Mouse (Mus musculus) hindbrain, embryonic 12.5 days (tissue): ENCODE measurements at regions not wholly inside any gene's neighbourhood (a gene's known extent, or its start where the extent isn't known, plus 50 kb on each side); places are given as distances from the start of the nearest gene placed in this dataset.

ENCODE experiments used
- ATAC-seq: fragments of 200-750 bp; cut with Nextera tagmentation; 2 replicates; pipeline ENCODE4 v1.8.0; 2017; ENCODE audit warnings: moderate TSS enrichment; ENCODE audit not compliant: low FRiP score
- H3K27ac ChIP-seq: fragments of 300-500 bp; sonication (generic); 2 replicates; pipeline ENCODE4 v1.5.1; 2016; ENCODE audit warnings: mild to moderate bottlenecking
- H3K27me3 ChIP-seq: fragments of 300-500 bp; sonication (generic); 2 replicates; pipeline ENCODE4 v1.6.1; 2016; ENCODE audit warnings: mild to moderate bottlenecking
- H3K36me3 ChIP-seq: fragments of 300-500 bp; sonication (generic); 2 replicates; pipeline ENCODE4 v1.6.1; 2016; ENCODE audit warnings: mild to moderate bottlenecking
- H3K4me1 ChIP-seq: fragments of 300-500 bp; sonication (generic); 2 replicates; pipeline ENCODE4 v1.6.1; 2016
- H3K4me2 ChIP-seq: fragments of 300-500 bp; sonication (generic); replicated peaks from 2 replicates; pipeline ENCODE4 v1.6.1; 2016; ENCODE audit warnings: mild to moderate bottlenecking
- H3K4me3 ChIP-seq: fragments of 300-500 bp; sonication (generic); 2 replicates; pipeline ENCODE4 v1.5.1; 2016; ENCODE audit warnings: mild to moderate bottlenecking
- H3K9ac ChIP-seq: fragments of 300-500 bp; sonication (generic); 2 replicates; pipeline ENCODE4 v1.6.1; 2016; ENCODE audit warnings: mild to moderate bottlenecking, moderate library complexity
- H3K9me3 ChIP-seq: fragments of 300-500 bp; sonication (generic); replicated peaks from 2 replicates; pipeline ENCODE4 v1.6.1; 2016; ENCODE audit warnings: mild to moderate bottlenecking
- WGBS: fragments of 180-500 bp; shearing (Covaris S2); methylation state at CpG from one replicate; pipeline ENCODE4 v1.1.7; 2016; 5-methylcytosine and 5-hydroxymethylcytosine counted together

- H3K36me3 ChIP-seq: no peaks in the 10 kb centered on the region
- no peak overlapping the region for H3K27ac ChIP-seq
- H3K4me3 ChIP-seq: no peak overlapping the region
- no peak overlapping the region for H3K4me2 ChIP-seq
- no peak for ATAC-seq
- H3K9ac ChIP-seq: no peak overlapping the region
- no peaks in the 10 kb centered on the region for H3K9me3 ChIP-seq
- 90% methylated on average over 10 of the region's 10 CpGs for WGBS
- H3K4me1 ChIP-seq: no peaks in the 10 kb centered on the region
- no peaks in the 10 kb centered on the region for H3K27me3 ChIP-seq
These were observed 158.6 kb upstream of the 4930583I09Rik start for GRCm38 (mm10) chr17:64994483-64994882.

- Histone ChIP-seq H3K27me3 (no peaks in the 10 kb centered on the region), H3K4me1 (no peaks in the 10 kb centered on the region), H3K9me3 (no peaks in the 10 kb centered on the region), H3K9ac (no peak overlapping the region), H3K4me3 (no peak overlapping the region), H3K36me3 (no peaks in the 10 kb centered on the region), H3K4me2 (no peak overlapping the region), H3K27ac (no peak overlapping the region)
- no peak for ATAC-seq
- 52% methylated on average over 3 of the region's 3 CpGs for WGBS
These were observed 155.4 kb upstream of the 4930583I09Rik start for GRCm38 (mm10) chr17:64991262-64991661.

- Histone ChIP-seq H3K4me1 (no peaks in the 10 kb centered on the region), H3K27me3 (no peaks in the 10 kb centered on the region), H3K9me3 (no peaks in the 10 kb centered on the region), H3K27ac (no peak overlapping the region), H3K36me3 (no peaks in the 10 kb centered on the region), H3K4me3 (no peak overlapping the region), H3K9ac (no peak overlapping the region), H3K4me2 (no peak overlapping the region)
- 80% methylated on average over 14 of the region's 14 CpGs for WGBS
- no peak for ATAC-seq
These were observed 148.6 kb upstream of the 4930583I09Rik start for GRCm38 (mm10) chr17:64984276-64985011.

GRCm38 (mm10) chr17:64983480-64983879, 147.6 kb upstream of the 4930583I09Rik start:
- no peak overlapping the region for H3K27ac ChIP-seq
- no peak for ATAC-seq
- WGBS: 80% methylated on average over 2 of the region's 2 CpGs

GRCm38 (mm10) chr17:64964153-64964552, 128.3 kb upstream of the 4930583I09Rik start:
- 82% methylated on average over 4 of the region's 4 CpGs for WGBS
- no peak for ATAC-seq
- no peak overlapping the region for H3K27ac ChIP-seq
- H3K4me3 ChIP-seq: no peak overlapping the region
- no peaks in the 10 kb centered on the region for H3K9me3 ChIP-seq
- H3K4me1 ChIP-seq: no peaks in the 10 kb centered on the region
- H3K9ac ChIP-seq: no peak overlapping the region
- H3K4me2 ChIP-seq: no peak overlapping the region
- H3K27me3 ChIP-seq: no peaks in the 10 kb centered on the region
- H3K36me3 ChIP-seq: no peaks in the 10 kb centered on the region

More at GRCm38 (mm10) chr17:64983480-64983879, 147.6 kb upstream of the 4930583I09Rik start:
- H3K9ac ChIP-seq: no peak overlapping the region
- H3K4me1 ChIP-seq: no peaks in the 10 kb centered on the region
- H3K27me3 ChIP-seq: no peaks in the 10 kb centered on the region
- no peak overlapping the region for H3K4me3 ChIP-seq
- no peak overlapping the region for H3K4me2 ChIP-seq
- no peaks in the 10 kb centered on the region for H3K36me3 ChIP-seq
- no peaks in the 10 kb centered on the region for H3K9me3 ChIP-seq

- WGBS: 79% methylated on average over 2 of the region's 2 CpGs
These were observed 126.0 kb upstream of the 4930583I09Rik start for GRCm38 (mm10) chr17:64961887-64962286.

GRCm38 (mm10) chr17:64957495-64957894, 121.6 kb upstream of the 4930583I09Rik start:
- H3K4me1 ChIP-seq: no peaks in the 10 kb centered on the region
- no peak overlapping the region for H3K4me2 ChIP-seq
- no peaks in the 10 kb centered on the region for H3K27me3 ChIP-seq
- no peaks in the 10 kb centered on the region for H3K36me3 ChIP-seq
- H3K4me3 ChIP-seq: no peak overlapping the region
- WGBS: 54% methylated on average over 9 of the region's 9 CpGs
- ATAC-seq: no peak
- H3K9me3 ChIP-seq: no peaks in the 10 kb centered on the region
- no peak overlapping the region for H3K27ac ChIP-seq
- H3K9ac ChIP-seq: no peak overlapping the region

More at GRCm38 (mm10) chr17:64961887-64962286, 126.0 kb upstream of the 4930583I09Rik start:
- Histone ChIP-seq H3K9me3 (no peaks in the 10 kb centered on the region), H3K36me3 (no peaks in the 10 kb centered on the region), H3K4me2 (no peak overlapping the region), H3K4me1 (no peaks in the 10 kb centered on the region), H3K27me3 (no peaks in the 10 kb centered on the region), H3K9ac (no peak overlapping the region), H3K4me3 (no peak overlapping the region), H3K27ac (no peak overlapping the region)
- ATAC-seq: no peak

GRCm38 (mm10) chr17:64956506-64956905, 120.6 kb upstream of the 4930583I09Rik start:
- Histone ChIP-seq H3K27ac (no peak overlapping the region), H3K4me3 (no peak overlapping the region), H3K4me2 (no peak overlapping the region), H3K36me3 (no peaks in the 10 kb centered on the region), H3K9me3 (no peaks in the 10 kb centered on the region), H3K4me1 (no peaks in the 10 kb centered on the region), H3K9ac (no peak overlapping the region), H3K27me3 (no peaks in the 10 kb centered on the region)
- ATAC-seq: no peak
- WGBS: 89% methylated on average over 7 of the region's 7 CpGs

- H3K36me3 ChIP-seq: no peaks in the 10 kb centered on the region
- H3K9ac ChIP-seq: no peak overlapping the region
- H3K4me2 ChIP-seq: no peak overlapping the region
- no peaks in the 10 kb centered on the region for H3K27me3 ChIP-seq
- WGBS: 86% methylated on average over 7 of the region's 7 CpGs
- no peak overlapping the region for H3K27ac ChIP-seq
- no peaks in the 10 kb centered on the region for H3K4me1 ChIP-seq
- H3K4me3 ChIP-seq: no peak overlapping the region
- no peaks in the 10 kb centered on the region for H3K9me3 ChIP-seq
- no peak for ATAC-seq
These were observed 117.4 kb upstream of the 4930583I09Rik start for GRCm38 (mm10) chr17:64953275-64953674.

- no peak overlapping the region for H3K9ac ChIP-seq
- H3K9me3 ChIP-seq: no peaks in the 10 kb centered on the region
- WGBS: 87% methylated on average over 1 of the region's 1 CpGs
- no peak for ATAC-seq
- no peaks in the 10 kb centered on the region for H3K36me3 ChIP-seq
- no peak overlapping the region for H3K4me2 ChIP-seq
- no peak overlapping the region for H3K27ac ChIP-seq
- H3K4me3 ChIP-seq: no peak overlapping the region
- no peaks in the 10 kb centered on the region for H3K27me3 ChIP-seq
- no peaks in the 10 kb centered on the region for H3K4me1 ChIP-seq
These were observed 115.7 kb upstream of the 4930583I09Rik start for GRCm38 (mm10) chr17:64951625-64951940.

GRCm38 (mm10) chr17:64950802-64951624, 115.1 kb upstream of the 4930583I09Rik start:
- no peak overlapping the region for H3K9ac ChIP-seq
- H3K4me3 ChIP-seq: no peak overlapping the region
- no peak for ATAC-seq
- no peaks in the 10 kb centered on the region for H3K27me3 ChIP-seq
- H3K36me3 ChIP-seq: no peaks in the 10 kb centered on the region
- no peak overlapping the region for H3K27ac ChIP-seq
- H3K4me2 ChIP-seq: no peak overlapping the region
- H3K4me1 ChIP-seq: no peaks in the 10 kb centered on the region
- 60% methylated on average over 6 of the region's 6 CpGs for WGBS
- H3K9me3 ChIP-seq: no peaks in the 10 kb centered on the region

GRCm38 (mm10) chr17:64943213-64943612, 107.3 kb upstream of the 4930583I09Rik start:
- H3K9me3 ChIP-seq: no peaks in the 10 kb centered on the region
- no peak overlapping the region for H3K4me3 ChIP-seq
- H3K36me3 ChIP-seq: no peaks in the 10 kb centered on the region
- no peak overlapping the region for H3K4me2 ChIP-seq
- no peak overlapping the region for H3K9ac ChIP-seq
- ATAC-seq: no peak
- no peaks in the 10 kb centered on the region for H3K27me3 ChIP-seq
- WGBS: 57% methylated on average over 2 of the region's 2 CpGs
- H3K4me1 ChIP-seq: no peaks in the 10 kb centered on the region
- H3K27ac ChIP-seq: no peak overlapping the region

- Histone ChIP-seq H3K4me1 (no peaks in the 10 kb centered on the region; the same call in 1 of the 2 replicates), H3K27ac (no peak overlapping the region), H3K9ac (no peak overlapping the region), H3K36me3 (no peaks in the 10 kb centered on the region), H3K27me3 (no peaks in the 10 kb centered on the region), H3K4me2 (no peak overlapping the region), H3K4me3 (no peak overlapping the region), H3K9me3 (no peaks in the 10 kb centered on the region)
- WGBS: 93% methylated on average over 6 of the region's 6 CpGs
- no peak for ATAC-seq
These were observed 105.7 kb upstream of the 4930583I09Rik start for GRCm38 (mm10) chr17:64941555-64941954.
